Mouse (Mus musculus): Measurements from ENCODE around the gene Bcas3. TPM values are rescaled to one million over a fixed set of nuclear protein-coding genes. Genes with fewer than 3 reads are reported as not detected.

The Bcas3 gene
- polyA plus RNA-seq, 1 experiment = 25.3 TPM

GRCm38 (mm10) chr11:85842596-85843346, 489.8 kb downstream of the Bcas3 start:
- Histone ChIP-seq H3K36me3 (ENCODE audit: control insufficient read depth, insufficient read depth, low read length) (no peaks in the 10 kb centered on the region), H3K27ac (ENCODE audit: insufficient read depth, low read length) (no peak overlapping the region), H3K4me1 (ENCODE audit: control insufficient read depth, insufficient read depth, insufficient read length) (peaks cover 17% of the 10 kb centered on the region), H3K4me3 (ENCODE audit: extremely low read depth, insufficient read depth, insufficient read length) (no peak overlapping the region), H3K27me3 (ENCODE audit: control insufficient read depth, insufficient read depth, low read length) (peaks cover 38% of the 10 kb centered on the region)
- whole genome bisulfite sequencing = 17% methylated on average over 24 of the region's 24 CpGs
- DNase-seq (ENCODE audit: low read depth in 1 of 2, low spot score in 2 of 2) = no peak
- TF ChIP-seq POLR2A (IDR thresholded peaks at IDR 0.05; ENCODE audit: low read depth, low read length) (no peak), CTCF (IDR thresholded peaks at IDR 0.05; ENCODE audit: extremely low read depth, insufficient read depth, insufficient read length, insufficient replicate concordance) (no peak)

GRCm38 (mm10) chr11:85843347-85843692, 490.4 kb downstream of the Bcas3 start:
- H3K27ac ChIP-seq (ENCODE audit: insufficient read depth, low read length) = no peak overlapping the region
- DNase-seq (ENCODE audit: low read depth in 1 of 2, low spot score in 2 of 2) = peak in 1 of 2 experiments; percentile 49
- H3K4me1 ChIP-seq (ENCODE audit: control insufficient read depth, insufficient read depth, insufficient read length) = peaks cover 12% of the 10 kb centered on the region
- peaks cover 34% of the 10 kb centered on the region for H3K27me3 ChIP-seq (ENCODE audit: control insufficient read depth, insufficient read depth, low read length)
- WGBS = 2% methylated on average over 18 of the region's 18 CpGs
- H3K36me3 ChIP-seq (ENCODE audit: control insufficient read depth, insufficient read depth, low read length) = no peaks in the 10 kb centered on the region
- H3K4me3 ChIP-seq (ENCODE audit: extremely low read depth, insufficient read depth, insufficient read length) = peak overlapping the region; percentile 26; the same call in 1 of the 2 replicates
- TF ChIP-seq CTCF (IDR thresholded peaks at IDR 0.05; ENCODE audit: extremely low read depth, insufficient read depth, insufficient read length, insufficient replicate concordance) (peak; percentile 76), POLR2A (IDR thresholded peaks at IDR 0.05; ENCODE audit: low read depth, low read length) (no peak)

GRCm38 (mm10) chr11:85844144-85844965, 491.4 kb downstream of the Bcas3 start:
- Histone ChIP-seq H3K4me3 (ENCODE audit: extremely low read depth, insufficient read depth, insufficient read length) (peak overlapping the region; percentile 48; the same call in 1 of the 2 replicates), H3K36me3 (ENCODE audit: control insufficient read depth, insufficient read depth, low read length) (no peaks in the 10 kb centered on the region), H3K27me3 (ENCODE audit: control insufficient read depth, insufficient read depth, low read length) (peaks cover 34% of the 10 kb centered on the region), H3K27ac (ENCODE audit: insufficient read depth, low read length) (no peak overlapping the region), H3K4me1 (ENCODE audit: control insufficient read depth, insufficient read depth, insufficient read length) (peaks cover 12% of the 10 kb centered on the region)
- WGBS = 2% methylated on average over 49 of the region's 54 CpGs
- TF ChIP-seq CTCF (IDR thresholded peaks at IDR 0.05; ENCODE audit: extremely low read depth, insufficient read depth, insufficient read length, insufficient replicate concordance) = peak; percentile 55; the same call in 1 of the 2 replicates
- TF ChIP-seq POLR2A (IDR thresholded peaks at IDR 0.05; ENCODE audit: low read depth, low read length) = no peak
- peak in 1 of 2 experiments; percentile 50 for DNase-seq (ENCODE audit: low read depth in 1 of 2, low spot score in 2 of 2)

DNA sequence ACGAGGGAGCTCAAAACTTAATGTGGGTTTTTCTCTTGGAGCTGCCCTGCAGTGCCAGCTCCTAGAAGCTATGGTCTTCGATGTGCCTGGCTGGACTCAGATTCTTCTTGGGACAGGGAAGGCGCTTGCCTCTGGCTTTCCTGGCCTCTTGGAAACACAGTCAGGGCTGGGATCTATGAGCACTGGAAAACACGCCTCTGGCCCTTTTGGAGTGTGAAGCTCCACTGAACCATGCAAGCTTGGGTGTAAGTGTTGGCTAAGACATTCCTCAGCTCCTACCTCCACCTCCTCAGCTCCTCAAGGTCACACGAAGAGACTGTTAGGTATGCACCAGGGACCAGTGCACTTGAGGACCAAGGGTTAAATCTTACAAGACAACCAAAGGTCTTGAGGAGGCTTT, 492.0 kb downstream of the Bcas3 start:
- TF ChIP-seq CTCF (IDR thresholded peaks at IDR 0.05; ENCODE audit: extremely low read depth, insufficient read depth, insufficient read length, insufficient replicate concordance) (no peak), POLR2A (IDR thresholded peaks at IDR 0.05; ENCODE audit: low read depth, low read length) (no peak)
- H3K27ac ChIP-seq (ENCODE audit: insufficient read depth, low read length) = no peak overlapping the region
- WGBS = 46% methylated on average over 5 of the region's 5 CpGs
- peaks cover 12% of the 10 kb centered on the region for H3K4me1 ChIP-seq (ENCODE audit: control insufficient read depth, insufficient read depth, insufficient read length)
- peaks cover 34% of the 10 kb centered on the region for H3K27me3 ChIP-seq (ENCODE audit: control insufficient read depth, insufficient read depth, low read length)
- H3K36me3 ChIP-seq (ENCODE audit: control insufficient read depth, insufficient read depth, low read length) = no peaks in the 10 kb centered on the region
- no peak for DNase-seq (ENCODE audit: low read depth in 1 of 2, low spot score in 2 of 2)
- no peak overlapping the region for H3K4me3 ChIP-seq (ENCODE audit: extremely low read depth, insufficient read depth, insufficient read length)

DNA sequence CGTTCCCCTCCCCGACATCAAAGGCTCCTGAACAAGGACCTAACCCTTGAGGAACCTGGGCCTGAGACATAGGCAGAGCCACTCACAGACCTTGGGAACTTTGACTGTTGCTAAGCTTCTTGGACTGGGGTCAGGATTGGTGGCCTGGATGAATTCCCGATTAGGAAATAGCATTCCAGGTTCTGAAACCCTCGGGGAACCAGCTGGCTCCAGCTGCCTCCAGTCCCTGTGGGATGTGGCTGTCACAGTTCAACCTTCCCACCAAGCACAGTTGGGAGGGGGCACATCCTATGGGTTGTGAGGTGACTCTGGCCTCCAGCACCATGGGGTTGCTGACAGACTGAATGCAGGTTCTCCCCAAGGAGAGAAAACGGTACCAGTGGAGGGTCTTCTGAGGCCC, 493.0 kb downstream of the Bcas3 start:
- H3K27me3 ChIP-seq (ENCODE audit: control insufficient read depth, insufficient read depth, low read length) = peaks cover 27% of the 10 kb centered on the region

GRCm38 (mm10) chr11:85846509-85846908, 493.5 kb downstream of the Bcas3 start:
- TF ChIP-seq CTCF (IDR thresholded peaks at IDR 0.05; ENCODE audit: extremely low read depth, insufficient read depth, insufficient read length, insufficient replicate concordance) (no peak), POLR2A (IDR thresholded peaks at IDR 0.05; ENCODE audit: low read depth, low read length) (no peak)
- Histone ChIP-seq H3K4me3 (ENCODE audit: extremely low read depth, insufficient read depth, insufficient read length) (no peak overlapping the region), H3K4me1 (ENCODE audit: control insufficient read depth, insufficient read depth, insufficient read length) (peaks cover 8% of the 10 kb centered on the region), H3K27me3 (ENCODE audit: control insufficient read depth, insufficient read depth, low read length) (peaks cover 22% of the 10 kb centered on the region), H3K27ac (ENCODE audit: insufficient read depth, low read length) (peak overlapping the region; percentile 2; the same call in 1 of the 2 replicates), H3K36me3 (ENCODE audit: control insufficient read depth, insufficient read depth, low read length) (no peaks in the 10 kb centered on the region)
- 45% methylated on average over 4 of the region's 4 CpGs for WGBS
- no peak for DNase-seq (ENCODE audit: low read depth in 1 of 2, low spot score in 2 of 2)

More for the DNA sequence above, 493.0 kb downstream of the Bcas3 start:
- TF ChIP-seq POLR2A (IDR thresholded peaks at IDR 0.05; ENCODE audit: low read depth, low read length) (no peak), CTCF (IDR thresholded peaks at IDR 0.05; ENCODE audit: extremely low read depth, insufficient read depth, insufficient read length, insufficient replicate concordance) (no peak)
- no peak overlapping the region for H3K27ac ChIP-seq (ENCODE audit: insufficient read depth, low read length)
- H3K4me1 ChIP-seq (ENCODE audit: control insufficient read depth, insufficient read depth, insufficient read length) = peaks cover 12% of the 10 kb centered on the region
- 56% methylated on average over 5 of the region's 5 CpGs for WGBS
- DNase-seq (ENCODE audit: low read depth in 1 of 2, low spot score in 2 of 2) = no peak
- H3K36me3 ChIP-seq (ENCODE audit: control insufficient read depth, insufficient read depth, low read length) = no peaks in the 10 kb centered on the region
- no peak overlapping the region for H3K4me3 ChIP-seq (ENCODE audit: extremely low read depth, insufficient read depth, insufficient read length)
